Mouse (Mus musculus): ENCODE data around the gene Dtnb.

Gene Dtnb

DNA sequence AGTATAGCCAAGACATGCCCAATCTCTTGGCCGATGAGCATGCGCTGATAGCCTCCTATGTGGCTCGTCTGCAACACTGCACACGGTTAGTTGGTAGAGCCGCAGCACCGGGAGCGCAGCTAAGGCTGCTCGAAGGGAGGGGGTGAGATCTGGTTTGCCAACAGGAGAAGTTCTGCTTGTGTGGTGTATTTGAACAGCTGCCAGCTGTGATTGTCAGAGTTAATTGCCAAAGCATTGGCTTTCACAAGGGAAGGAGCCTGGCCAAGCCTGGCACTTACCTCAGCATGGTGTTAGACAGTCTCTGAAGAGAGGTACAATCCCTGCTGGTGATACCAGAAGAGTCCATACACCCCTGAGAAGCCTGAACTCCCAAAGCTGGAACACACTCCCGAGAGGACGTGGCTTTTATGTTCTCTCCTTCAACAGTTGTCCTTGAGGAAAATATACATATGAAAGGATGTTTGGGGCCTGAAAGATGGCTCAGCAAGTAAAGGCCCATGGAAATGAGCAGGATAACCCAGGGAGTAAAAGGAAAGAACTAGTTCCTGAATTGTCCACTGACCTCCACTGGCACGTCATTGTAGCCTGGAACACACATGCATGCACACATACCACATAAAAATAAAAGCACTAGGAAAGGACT, 160.6 kb downstream of the Dtnb start:
- no peak for DNase-seq (ENCODE audit: low read depth)

GRCm38 (mm10) chr12:3733328-3733727, 161.1 kb downstream of the Dtnb start:
- no peak for DNase-seq (ENCODE audit: low read depth)

- DNase-seq (ENCODE audit: low read depth) = no peak
These were observed 164.8 kb downstream of the Dtnb start for GRCm38 (mm10) chr12:3737009-3737408.

GRCm38 (mm10) chr12:3738741-3739529, 166.8 kb downstream of the Dtnb start:
- DNase-seq (ENCODE audit: low read depth) = no peak

DNA sequence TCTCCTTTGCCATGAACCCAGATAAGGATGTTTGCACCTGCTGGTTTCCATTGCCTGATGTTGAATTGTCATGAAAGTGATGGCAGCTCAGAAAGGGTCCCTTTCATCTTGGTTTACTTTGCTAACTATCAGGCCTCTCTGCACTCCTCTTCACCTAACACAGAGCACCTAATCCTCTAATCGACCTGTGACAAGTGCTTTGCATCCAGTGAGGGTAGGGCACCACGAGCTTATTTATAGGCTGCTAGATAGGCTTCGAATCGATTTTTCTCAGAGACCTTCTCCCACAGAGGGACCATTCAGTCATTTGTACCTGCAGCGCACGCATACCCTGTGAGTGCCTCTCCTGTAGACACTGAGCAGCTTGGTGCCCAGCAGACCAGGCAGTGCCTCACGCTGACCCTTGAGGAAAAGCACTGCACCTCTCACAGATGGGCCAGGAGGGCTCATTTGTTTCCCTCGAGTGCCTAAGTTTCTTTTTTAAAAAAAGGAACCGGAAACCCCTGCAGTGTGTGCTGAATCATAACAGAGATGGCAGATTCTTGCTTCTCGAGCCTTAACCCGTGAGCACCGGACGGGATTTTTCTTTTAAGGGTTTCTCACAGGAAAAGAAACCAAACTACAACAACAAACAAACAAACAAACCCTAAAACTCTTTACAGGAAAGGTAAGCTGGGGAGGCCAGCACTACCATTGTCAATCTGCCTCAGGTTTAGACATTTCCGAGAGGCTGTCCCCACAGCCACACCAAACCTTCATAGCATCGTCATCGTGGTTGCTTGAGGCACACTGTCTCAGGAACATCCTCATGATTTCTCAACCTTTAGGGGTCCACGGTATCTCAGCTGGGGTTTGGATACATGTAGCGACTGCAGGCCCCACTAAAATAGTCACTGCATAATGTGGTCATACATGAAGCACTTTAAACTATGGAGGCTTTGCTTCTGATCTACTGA, 167.8 kb downstream of the Dtnb start:
- peak; percentile 26 for DNase-seq (ENCODE audit: low read depth)

- DNase-seq (ENCODE audit: low read depth) = no peak
These were observed 168.5 kb downstream of the Dtnb start for GRCm38 (mm10) chr12:3740705-3741081.

GRCm38 (mm10) chr12:3745432-3746105, 173.4 kb downstream of the Dtnb start:
- no peak for DNase-seq (ENCODE audit: low read depth)

DNA sequence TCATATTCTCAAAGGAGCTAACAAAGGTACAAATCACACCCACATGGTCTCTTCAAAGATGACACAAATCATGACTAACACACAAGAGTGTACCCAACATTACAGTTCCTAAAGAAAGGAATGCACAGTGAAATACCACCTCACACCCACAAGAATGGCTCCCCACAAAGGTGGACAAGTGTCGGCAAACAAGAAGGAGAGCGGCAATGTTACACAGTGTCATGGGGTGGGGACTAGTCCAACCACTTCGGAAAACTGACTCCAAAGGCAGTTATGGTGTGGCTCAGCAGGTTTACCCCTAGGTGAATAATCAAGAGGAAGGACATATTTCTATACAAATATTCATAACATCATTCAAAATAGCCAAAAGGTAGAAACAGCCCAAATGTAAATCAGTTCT, 174.2 kb downstream of the Dtnb start:
- DNase-seq (ENCODE audit: low read depth) = no peak

GRCm38 (mm10) chr12:3747583-3747982, 175.4 kb downstream of the Dtnb start:
- DNase-seq (ENCODE audit: low read depth) = no peak

- no peak for DNase-seq (ENCODE audit: low read depth)
These were observed 183.3 kb downstream of the Dtnb start for GRCm38 (mm10) chr12:3755522-3755921.

GRCm38 (mm10) chr12:3756216-3756615, 184.0 kb downstream of the Dtnb start:
- DNase-seq (ENCODE audit: low read depth) = no peak

DNA sequence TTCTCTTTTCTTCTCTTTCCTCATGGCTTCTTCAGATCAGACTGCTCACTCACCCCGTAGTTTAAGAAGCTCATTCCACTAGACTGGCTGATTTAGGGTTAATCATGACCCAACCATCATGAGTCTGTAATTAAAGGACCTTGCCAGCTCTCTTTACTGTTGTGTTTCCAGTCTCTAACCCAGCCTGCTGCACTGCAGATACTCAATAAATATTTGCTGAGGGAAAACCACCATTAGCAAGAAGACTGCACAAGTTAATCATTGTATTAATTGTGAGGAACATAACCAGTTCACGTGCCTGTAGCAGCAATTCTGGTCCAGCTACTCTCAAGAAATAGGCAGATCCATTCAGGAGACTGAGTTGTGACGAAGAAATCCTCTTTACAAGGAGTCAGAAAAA, 185.9 kb downstream of the Dtnb start:
- no peak for DNase-seq (ENCODE audit: low read depth)

GRCm38 (mm10) chr12:3759419-3759818, 187.2 kb downstream of the Dtnb start:
- peak; percentile 50 for DNase-seq (ENCODE audit: low read depth)

DNA sequence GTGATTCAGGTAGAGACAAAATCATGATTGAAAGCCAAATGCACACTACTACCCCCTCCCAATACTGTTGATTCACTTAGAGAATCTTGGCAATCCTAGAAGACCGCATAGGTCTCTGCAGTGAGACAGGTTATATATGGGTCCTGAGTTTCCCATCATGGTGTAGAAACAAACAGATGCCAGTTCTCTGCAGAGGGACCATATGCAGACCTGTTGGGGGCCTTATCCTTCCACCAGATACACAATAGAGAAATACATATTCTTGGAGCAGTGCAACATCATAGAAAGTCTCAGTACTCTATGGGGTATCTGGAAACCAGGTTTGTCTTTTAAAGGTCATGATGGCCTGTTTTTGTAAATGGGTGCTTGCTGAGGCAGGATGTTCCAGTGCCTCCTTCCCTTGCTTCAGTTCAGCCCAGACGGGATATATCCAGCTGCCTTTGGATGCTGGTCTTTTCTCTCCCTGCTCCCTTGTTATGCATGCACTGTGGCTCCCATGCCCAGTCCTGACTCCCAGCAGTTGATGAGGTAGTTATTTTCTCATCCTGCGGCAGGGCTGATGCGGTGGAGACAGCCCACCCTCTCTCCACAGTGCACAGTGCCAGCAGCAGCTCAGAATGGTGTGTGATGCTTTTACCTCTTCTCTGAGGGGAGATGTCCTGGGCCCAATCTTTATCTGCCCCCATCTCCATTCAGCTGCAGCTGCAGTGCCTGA, 188.9 kb downstream of the Dtnb start:
- no peak for DNase-seq (ENCODE audit: low read depth)

- DNase-seq (ENCODE audit: low read depth) = no peak
These were observed 189.6 kb downstream of the Dtnb start for GRCm38 (mm10) chr12:3761591-3762295.

DNA sequence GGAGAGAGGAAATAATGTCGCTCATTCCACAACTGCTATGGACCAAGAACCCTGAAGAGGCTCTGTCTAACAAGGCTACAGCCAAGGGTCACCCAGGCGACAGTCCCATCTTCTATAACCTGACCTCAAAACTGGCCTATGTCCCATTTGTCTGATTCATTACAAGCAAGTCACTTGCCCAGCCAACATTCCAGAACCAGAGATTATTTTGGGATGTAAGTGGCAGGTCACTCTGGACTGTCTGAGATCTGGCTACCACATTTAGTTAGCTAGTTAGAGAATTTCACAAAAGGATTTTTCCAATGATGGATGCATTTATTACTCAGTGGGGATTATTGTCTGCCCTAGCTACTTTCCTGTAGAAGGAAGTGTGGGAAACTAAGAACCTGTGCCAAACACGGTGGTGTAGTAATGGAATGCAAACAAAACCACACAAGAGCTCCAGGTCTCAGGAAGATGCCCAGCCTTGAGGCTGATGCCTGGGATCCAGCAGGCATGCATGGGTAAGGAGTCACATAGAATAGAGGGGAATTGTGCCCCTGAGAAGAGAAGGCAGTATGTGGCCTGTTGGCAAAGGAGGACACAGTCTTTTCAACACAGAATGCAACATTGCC, 192.1 kb downstream of the Dtnb start:
- DNase-seq (ENCODE audit: low read depth) = no peak

- no peak for DNase-seq (ENCODE audit: low read depth)
These were observed 195.2 kb downstream of the Dtnb start for GRCm38 (mm10) chr12:3767360-3767759.

DNA sequence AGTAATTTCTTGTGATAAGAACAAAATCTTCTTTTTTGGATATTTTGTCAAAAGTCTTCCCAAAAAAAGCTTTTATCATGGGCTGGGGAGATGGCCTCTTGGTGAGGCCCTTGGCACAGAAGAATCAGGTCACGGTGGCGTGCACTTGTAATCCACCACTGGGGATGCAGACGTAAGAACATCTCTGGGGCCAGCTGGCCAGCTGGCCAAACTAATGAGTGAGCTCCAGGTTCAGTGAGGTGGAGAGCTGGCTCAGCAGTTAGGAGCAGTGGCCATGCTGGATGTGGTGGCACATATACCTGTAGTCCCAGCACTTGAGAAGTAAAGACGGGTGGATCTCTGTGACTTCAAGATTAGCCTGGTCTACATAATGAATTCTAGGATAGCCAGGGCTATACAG, 196.2 kb downstream of the Dtnb start:
- DNase-seq (ENCODE audit: low read depth) = no peak

DNA sequence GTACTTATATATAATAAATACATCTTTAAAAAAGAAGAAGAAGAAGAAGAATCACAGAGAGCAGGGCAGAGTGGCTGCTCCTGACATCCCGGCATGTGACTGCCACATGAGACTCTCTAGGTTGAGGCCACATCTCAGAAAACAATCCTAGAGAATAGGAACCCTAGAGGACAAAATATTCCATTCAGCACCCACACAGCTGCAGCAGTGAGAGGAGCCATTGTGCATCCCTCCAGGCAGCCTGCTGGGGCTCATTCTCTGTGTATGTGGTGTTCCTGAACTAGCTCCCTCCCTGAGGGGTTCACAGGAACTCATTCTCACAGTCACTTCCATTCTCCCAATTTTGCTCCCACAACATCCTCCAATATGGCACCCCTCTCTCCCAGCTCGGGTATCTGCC, 198.4 kb downstream of the Dtnb start:
- DNase-seq (ENCODE audit: low read depth) = no peak

DNA sequence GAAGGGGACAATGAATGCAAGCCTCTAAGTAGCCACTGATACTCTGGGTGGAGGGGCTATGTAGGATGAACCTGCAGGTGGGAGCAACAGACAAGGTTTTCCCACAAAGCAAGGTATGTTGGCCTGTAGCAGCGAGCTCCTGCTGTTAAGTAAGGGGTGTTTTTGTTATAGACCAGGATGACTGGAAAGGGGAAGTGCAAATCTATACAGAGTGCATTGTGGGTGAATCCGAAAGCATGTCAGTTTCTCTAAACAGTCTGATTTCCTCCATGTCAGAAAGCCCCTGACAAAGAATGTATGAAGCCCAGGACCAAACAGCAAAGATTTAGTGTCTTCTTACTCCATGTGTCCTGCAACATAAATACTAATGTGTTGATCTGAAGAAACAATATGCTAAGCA, 198.9 kb downstream of the Dtnb start:
- no peak for DNase-seq (ENCODE audit: low read depth)

Measured in c-Kit-positive CD71-negative TER-119-negative erythroid progenitor cells, embryonic 14.5 days (primary cell).